Mouse (Mus musculus) cerebral cortex, adult 2 months (tissue): ENCODE results near the gene Smok2a.

ENCODE experiments used
- WGBS: fragments of 180-500 bp; shearing (Covaris S2); methylation state at CpG from one replicate; pipeline ENCODE4 v1.1.7; 2018; 5-methylcytosine and 5-hydroxymethylcytosine counted together

Gene Smok2a

DNA sequence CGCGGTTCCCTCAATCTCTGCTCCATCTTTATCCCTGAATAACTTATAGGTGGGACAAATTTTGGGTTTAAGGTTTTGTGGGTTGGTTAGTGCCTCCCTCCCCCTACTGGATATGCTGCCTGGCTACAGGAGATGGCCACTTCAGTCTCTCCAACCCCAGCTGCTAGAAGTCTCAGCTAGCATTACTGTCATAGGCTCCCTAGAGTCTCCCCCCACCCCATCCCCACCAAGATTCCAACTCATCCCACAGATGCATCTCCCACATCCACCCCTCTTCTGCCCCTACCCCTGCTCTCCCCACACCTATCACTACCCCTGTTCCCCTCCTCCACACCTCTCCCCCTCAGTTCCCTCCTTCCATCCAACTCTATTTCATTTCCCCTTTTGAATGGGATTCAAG lies 933 bp downstream of the Smok2a start:
- WGBS = 90% methylated on average over 2 of the region's 2 CpGs

DNA sequence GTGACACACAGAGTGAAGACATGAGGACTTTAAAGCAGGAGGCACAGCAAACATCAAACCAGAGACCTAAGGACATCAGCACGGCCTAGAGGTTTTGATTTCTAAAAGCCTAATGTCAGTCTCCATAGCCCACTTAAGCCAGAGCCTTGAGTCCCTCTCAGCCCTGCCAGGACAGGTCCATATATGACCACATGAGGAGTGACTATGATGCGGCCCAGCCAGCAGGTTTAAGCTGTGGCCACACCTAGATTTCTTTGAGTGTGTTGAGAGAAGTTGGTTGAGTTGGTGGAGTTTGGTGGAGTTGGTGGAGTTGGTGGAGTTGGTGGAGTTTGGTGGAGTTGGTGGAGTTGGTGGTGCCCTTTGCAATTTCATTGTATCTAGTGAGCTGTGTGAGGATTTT lies 9.0 kb downstream of the Smok2a start, which contains the start of gene Smok2b:
Gene Smok2b, plus strand, starts transcription at position 301 of the 400 bp plus-strand sequence.
- WGBS = 76% methylated on average over 2 of the region's 2 CpGs

DNA sequence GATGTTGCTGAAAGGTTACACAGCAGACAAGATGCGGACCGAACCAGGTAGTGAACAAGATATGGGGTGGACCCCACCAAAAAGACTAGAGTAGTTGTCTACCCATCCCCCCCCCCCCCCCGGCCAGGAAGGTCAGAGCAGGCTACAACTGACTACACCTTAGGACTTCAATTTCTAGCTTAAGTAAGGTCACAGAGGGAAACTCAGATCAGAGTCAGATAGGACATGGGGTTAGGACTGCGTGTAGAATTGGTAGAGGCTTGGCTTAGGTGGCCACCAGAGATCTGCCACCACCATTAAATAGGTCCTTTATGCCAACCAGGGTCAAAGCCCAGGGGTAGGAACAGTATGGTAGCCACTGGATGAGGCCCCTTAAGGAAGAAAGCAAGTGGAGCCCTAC lies 18.5 kb downstream of the Smok2a start:
- 81% methylated on average over 4 of the region's 4 CpGs for WGBS

DNA sequence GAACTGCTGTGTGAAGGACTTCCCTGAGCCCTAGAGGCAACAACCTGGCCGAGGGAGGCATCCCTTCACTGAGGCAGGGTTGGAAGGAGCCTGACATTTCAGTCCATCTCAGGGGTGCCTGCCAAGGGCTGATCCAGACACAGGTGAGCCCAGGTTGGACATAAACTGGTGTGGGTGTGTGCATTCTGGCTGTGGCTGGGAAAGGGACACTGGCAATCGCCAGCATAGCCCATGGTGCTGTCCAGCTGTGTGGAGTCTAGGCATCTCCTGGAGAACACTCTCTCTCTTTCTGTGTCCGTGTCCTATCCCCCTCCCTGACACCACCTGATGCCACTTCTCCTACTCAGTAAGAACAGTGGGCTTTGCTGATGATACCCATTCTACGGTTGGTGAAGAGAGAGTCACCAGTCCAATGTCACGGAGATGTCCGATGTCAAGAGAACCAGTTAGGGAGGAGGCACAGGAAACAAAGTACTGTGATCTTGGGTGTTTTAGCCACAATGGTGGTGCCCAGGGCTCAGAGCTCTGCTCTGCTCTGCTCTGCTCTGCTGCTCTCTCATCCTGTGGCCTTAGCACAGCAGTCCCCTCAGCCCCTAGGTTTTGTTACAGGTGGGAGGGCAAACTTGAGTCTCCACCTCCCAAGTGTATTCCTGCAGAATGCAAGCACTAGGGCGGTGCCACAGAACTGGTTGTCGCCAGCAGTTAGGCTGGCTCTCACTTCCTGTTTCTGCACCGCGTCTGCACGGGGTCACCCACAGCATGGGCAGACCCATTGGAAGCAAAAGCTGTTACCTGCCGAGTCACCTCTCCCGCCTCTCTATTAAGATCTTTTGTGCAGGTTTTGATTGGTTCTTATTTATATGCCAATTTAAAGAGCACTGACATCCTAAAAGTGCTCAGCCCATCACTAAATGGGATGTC lies 20.1 kb downstream of the Smok2a start:
- WGBS = 89% methylated on average over 7 of the region's 13 CpGs

DNA sequence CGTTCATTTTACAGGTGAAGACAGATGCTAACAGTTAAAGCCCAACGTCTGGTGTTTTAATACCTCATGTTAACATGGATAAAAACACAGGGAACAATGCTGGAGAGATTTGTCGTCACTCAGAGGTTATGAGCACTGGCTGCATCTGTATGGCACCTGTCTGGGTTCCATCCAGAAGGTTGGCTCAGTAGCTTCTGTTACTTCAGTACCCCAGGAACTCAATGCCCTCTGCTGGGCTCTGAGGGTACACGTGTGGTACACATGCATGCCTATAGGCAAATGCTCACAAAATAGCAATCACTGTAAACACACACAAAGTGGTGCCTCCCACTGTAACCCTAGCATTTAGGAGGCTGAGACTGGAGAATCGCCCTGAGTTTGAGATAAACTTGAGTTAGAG lies 33.8 kb downstream of the Smok2a start:
- 62% methylated on average over 1 of the region's 5 CpGs for WGBS
